Mouse (Mus musculus) thymus, adult 18-20 months (tissue): ENCODE results near the gene Gnpat.

Experiments used
- DNase-seq, 2 experiments: peaks; one replicate each; pipeline ENCODE4 v3.0.0; 2022; ENCODE audit warnings: mixed read lengths in 2 of 2

Gnpat gene

DNA sequence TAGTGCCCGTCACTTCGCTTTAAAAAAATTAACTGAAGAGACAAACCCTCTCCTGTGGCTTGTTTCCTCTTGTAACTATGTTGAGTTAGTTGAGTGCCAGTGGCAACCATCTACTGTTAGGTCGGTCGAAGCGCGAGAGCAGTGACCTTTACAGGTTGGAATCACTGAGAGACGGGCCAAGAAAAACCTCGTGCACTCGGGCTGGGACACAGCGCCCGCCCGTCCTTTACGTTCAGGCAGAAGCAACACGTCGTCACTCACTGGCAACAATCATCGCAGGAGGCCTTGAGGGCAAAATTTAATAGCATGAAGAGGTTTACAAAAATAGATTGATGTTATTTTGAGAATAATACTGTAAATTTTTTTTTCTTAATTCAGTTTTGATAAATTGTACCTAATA lies 47.1 kb downstream of the Gnpat start:
- DNase-seq, result no peak

GRCm38 (mm10) chr8:124910349-124910748 lies 47.5 kb downstream of the Gnpat start:
- DNase-seq, result no peak

GRCm38 (mm10) chr8:124911938-124912872 lies 49.4 kb downstream of the Gnpat start:
- DNase-seq, result no peak

DNA sequence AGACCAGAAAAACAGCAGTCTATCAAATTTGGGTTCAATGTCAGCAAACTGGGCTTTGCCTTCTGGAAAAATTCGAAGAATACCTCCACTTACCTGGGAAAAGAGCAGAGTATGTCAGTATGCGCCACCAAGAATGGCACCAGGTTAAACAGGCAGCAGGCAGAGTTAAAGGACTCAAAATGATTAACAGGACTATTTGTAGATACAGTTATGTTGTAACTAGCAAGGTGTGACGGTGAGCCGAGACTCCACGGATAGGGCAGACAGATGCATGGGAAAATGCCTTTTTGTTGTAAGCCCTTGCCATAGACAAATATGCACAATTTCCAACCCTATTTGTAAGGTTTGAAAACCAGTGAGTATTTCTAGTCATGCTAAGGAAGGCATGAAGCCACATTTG lies 51.2 kb downstream of the Gnpat start:
- DNase-seq, result no peak

- DNase-seq, result no peak
Measured at GRCm38 (mm10) chr8:124917741-124918484, 55.1 kb downstream of the Gnpat start.

- DNase-seq, result no peak
Measured at GRCm38 (mm10) chr8:124921369-124922279, 58.8 kb downstream of the Gnpat start.

DNA sequence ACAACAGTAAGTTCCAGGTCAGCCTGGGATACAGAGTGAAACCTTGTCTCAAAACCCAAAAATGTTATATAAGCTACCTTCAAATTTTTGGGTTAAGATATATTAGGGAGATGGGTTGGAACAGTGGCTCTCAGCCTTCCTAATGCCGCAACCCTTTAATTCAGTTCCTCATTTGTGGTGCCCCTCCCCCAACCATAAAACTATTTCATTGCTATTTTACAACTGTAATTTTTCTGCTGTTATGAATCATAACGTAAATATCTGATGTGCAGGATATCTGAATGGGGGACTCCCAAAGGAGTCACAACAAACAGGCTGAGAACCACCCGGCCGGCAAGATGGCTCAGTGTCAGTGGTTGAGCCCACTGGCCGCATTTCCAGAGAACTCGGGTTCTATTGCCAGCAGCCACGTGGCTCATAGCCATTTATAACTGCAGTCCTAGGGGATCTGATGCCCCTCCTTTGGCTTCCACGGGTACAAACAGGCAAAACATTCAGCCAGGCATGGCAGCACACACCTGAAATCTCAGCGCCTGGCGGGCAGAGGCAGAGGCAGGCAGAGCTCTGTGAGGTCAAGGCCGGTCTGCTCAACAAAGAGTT lies 59.8 kb downstream of the Gnpat start:
- no peak for DNase-seq

- DNase-seq, result no peak
Measured at GRCm38 (mm10) chr8:124923971-124924652, 61.3 kb downstream of the Gnpat start.

DNA sequence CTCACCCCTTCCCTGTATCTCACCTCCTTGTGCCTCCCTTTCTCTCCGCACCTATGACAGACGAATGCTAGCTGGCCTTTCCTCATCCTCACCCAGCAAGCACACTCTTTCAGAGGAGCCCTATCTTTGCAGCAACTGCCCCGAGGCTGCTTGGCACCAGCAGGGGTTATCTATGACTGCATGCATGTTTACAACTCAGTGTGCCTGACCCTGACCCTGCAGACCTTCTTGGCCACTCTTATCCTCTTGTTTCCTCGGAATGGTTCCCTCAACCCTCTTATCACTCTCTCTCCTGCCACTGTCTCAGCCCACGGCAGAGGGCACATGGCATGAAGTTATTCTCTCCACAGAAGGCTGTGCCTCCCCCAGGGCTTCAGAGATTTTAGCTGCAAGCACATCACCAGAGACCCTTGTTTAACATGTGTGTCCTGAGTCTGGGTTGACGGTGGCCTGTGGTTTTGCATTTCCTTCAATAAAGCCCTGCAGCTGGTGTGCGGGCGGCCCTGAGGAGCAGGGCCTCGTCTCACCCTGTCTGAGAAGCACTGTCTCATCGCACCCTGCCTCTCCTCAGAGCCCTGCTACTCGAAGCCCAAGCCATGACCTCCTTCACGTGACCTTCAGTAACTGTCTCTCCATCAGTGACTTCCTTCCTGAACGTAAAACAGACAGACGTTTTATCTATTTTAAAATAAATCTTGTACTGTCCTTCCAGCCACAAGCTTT lies 62.9 kb downstream of the Gnpat start:
- no peak for DNase-seq

DNA sequence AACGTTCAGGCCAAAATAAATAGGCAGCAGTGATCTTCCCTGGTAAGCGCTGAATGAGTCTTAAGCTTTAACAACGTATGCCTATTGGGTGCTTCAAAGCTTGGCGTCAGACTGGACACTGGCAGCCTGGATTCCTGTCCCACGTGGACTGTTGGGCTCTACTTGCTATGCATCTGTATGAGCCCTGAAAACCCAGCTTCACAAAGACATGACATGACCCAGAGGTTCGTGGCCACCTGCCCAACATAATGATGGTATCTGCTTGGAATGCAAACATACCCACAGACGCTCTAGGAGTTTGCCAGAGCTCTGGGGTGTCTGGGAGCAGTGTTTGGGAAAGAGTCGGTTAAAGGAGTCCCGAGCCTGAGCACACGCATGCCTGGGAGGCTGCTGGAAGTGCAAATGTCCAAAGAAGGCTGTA lies 63.5 kb downstream of the Gnpat start:
- no peak for DNase-seq

- no peak for DNase-seq
Measured at GRCm38 (mm10) chr8:124929006-124929405, 66.2 kb downstream of the Gnpat start.

DNA sequence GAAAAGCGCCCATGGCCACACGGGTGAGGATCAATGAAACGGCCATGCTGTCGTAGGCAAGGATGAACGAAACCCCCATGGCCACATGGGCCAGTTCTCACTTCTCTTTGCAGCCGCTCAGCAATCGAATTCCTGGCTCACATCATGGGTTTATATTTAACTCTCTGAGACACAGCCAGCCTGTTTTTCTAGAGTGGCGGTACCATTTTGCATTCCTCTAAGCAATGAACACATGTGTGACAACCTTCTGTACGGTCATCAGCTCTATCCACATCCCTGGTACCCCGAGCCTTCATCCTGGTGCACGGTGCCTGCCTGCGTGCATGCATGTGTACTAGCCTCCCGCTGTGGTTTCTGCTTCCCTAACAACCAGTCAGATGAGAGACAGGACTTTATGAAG lies 67.3 kb downstream of the Gnpat start:
- DNase-seq, result no peak

DNA sequence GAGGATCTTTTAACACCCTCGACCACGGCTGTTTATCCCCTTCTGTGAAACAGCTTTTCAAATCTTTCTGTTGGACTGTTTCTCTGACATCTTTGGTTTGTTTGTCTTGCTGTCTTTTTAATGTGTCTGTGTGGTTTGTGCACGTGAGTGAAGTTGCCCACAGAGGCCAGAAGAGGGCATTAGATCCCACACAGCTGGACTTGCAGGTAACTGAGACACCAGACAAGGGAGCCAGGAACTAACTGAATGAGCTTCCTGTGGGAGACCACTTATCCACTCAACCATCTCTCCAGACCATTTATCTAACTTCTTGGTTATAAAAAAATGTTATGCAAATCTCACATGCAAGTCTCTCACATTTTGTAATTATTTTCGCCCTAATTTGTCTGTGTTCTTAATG lies 67.8 kb downstream of the Gnpat start:
- DNase-seq, result no peak

DNA sequence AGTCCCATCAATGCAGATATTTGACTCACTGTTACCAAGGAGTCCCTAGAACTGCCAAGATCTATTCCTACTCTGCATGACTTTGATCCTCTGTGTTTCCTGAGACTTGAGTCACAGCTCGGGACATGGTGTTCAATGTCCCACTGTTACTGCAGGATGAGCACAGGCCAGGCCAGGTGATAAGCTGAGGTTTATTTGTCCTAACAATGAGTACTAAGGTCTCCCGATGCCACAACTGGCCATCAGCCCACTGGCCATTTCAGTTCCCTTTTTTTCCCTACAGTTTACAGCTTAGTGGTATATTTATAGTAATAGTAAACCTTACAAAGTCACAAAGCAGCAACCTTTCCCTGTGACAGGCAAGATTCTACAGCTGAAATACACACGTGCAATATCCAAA lies 69.6 kb downstream of the Gnpat start:
- DNase-seq, result no peak

DNA sequence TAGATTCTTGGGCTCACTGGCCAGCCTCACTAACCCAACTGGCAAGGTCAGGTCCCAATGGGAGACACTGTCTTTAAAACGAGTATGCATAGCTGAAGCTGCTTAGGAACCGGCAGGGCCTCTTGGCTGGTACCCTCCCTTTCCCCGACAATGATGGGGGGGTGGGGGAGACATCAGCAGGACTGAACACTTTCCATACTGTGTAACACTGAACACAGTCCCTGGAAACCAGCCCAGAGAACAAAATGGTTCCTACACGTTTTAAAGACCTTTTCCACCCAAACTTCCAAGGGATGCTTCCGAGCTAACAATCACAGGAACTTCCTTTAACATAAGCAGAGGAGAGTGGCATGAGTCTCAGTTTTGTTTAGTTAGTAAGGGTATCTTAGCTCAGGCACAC lies 72.3 kb downstream of the Gnpat start:
- no peak for DNase-seq

GRCm38 (mm10) chr8:124936699-124937098 lies 73.9 kb downstream of the Gnpat start:
- no peak for DNase-seq

- DNase-seq, result no peak
Measured at GRCm38 (mm10) chr8:124937293-124937692, 74.5 kb downstream of the Gnpat start.
